Mouse (Mus musculus) megakaryocyte progenitor cell, adult 5-6 weeks (primary cell): ENCODE results near the gene Hivep3. TPM values are rescaled to one million over a fixed set of nuclear protein-coding genes. Genes with fewer than 3 reads are reported as not detected.

Experiments used
- ATAC-seq: replicated peaks from 2 replicates; pipeline ENCODE4 v1.8.0; 2016; ENCODE audit warnings: mild to moderate bottlenecking, moderate TSS enrichment, inconsistent platforms; ENCODE audit not compliant: poor library complexity
- total RNA-seq, 2 experiments: library from RNA; stranded (forward) in 1 of 2; stranded (reverse) in 1 of 2; fragments of 157-497, 149-512 nt in 1 of 2; fragments of 200-1000 nt in 1 of 2; gene quantifications; 2 replicates each; pipeline versions ENCODE4 v1.2.3 to v1.2.4; 2015 to 2017

The Hivep3 gene
- total RNA-seq, 2 experiments from 2014 or later = 0.83 to 7.2 TPM

DNA sequence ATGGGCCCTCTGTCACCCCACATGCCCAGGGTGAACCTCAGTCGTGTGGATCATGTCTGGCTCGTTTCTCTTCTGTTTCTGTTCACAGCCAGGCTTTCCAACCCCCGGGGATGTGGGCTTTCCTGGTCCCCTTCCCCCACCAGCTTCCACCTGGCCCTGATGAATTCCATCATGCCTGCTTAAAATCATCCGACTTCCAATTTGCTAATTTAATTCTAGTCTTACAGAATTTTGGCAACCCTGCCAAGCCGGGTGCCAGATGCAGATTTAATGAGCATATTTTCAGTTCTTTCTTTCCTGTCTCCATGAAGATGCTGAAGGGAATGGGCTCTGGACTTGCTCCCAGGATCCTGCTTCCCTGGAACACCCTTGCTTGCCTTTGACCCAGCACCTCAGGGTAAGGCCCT is 311.6 kb downstream of the Hivep3 start:
- ATAC-seq = no peak

DNA sequence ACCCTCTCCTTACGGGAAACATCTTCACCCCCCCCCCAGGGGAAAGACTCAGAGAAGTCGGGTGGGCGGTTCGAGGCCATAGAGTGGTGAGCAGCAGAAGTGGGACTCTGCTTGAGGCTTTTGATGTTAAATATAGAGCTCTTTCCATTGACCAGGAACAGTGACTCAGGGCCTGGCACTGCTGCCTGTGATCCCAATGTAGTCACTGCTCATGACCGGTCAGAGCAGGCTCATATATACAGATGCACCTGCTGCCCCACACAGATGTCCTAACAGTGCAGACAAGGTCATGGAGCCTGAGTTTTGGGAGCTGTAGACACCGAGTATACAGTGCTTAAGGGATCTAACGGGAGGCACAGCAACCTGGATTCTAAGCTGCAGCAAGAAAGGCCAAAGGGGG is 312.3 kb downstream of the Hivep3 start:
- ATAC-seq = no peak

DNA sequence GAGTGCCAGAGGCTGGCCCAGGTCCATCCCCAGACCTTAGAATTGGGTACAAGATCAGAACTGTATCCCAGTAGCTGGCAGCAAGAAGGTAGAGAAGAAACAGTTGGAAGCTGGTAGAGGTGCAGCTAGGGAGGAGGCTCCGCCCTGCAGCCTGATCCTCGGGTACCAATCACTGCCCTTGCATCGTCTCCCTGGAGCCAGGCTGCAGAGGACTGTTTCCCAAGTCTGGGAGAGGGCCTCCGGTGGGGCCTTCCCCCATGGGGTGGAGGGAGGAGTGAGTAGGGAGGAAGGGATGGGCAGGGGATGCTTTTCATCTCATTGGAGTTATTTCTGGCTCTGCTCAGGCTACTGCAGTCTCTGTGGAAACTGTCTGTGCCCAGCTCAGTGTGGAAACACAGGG is 313.5 kb downstream of the Hivep3 start:
- ATAC-seq = no peak

DNA sequence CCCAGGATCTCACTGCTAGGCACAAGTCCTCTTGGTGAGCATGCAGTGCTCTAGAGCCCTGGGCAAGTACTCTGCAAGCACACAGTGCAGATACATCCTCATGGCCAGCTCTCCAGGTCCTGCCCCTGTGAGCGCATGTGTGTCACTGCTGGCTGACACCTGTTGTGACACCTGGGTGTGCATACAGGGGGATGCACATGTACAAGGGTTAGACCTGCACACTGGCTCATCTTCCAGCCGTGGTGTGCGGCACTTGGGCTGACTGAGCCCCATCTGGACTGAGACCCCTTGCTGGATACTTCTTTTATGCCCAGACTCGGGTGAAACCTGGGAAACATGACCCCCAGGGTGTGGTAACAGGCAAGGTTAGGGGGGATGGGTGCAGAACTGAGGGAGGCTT is 314.7 kb downstream of the Hivep3 start:
- no peak for ATAC-seq

DNA sequence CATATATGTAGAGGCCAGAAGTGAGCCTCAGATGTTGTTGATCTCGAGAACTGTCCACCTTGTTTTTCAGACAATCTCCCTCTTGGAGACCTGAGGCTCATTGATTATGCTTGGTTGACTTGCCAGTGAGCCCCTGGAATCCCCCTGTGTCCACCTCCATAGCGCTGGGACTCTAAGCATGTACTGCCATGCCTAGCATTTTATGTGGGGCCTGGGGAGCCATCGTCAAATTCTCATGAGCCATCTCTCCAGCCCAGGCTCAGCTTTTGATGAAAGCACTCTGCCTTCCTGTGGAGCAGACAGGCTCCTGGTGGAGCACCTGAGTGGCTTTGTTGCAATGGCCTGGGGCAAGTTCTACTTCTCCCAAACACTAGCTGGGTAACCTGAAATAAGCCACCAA is 316.3 kb downstream of the Hivep3 start:
- ATAC-seq = no peak

DNA sequence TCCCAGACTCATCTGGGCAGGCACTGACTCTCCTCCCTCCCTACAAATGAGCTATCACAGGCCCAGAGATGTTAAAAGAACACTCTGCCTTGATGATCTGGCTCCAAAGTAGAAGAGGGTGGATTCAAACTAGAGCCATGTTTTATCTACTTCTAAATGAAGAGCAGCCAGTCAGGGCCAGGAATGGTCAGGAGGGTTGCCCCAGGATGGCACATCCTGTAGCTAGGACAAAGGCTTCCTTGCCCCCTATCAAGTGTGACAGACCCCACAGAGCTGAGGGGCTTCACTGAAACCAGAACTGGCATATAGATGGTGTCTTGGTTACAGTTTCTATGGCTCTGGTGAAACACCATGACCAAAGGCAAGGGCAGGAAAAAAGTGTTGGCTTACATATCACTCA is 318.9 kb downstream of the Hivep3 start:
- ATAC-seq = no peak

DNA sequence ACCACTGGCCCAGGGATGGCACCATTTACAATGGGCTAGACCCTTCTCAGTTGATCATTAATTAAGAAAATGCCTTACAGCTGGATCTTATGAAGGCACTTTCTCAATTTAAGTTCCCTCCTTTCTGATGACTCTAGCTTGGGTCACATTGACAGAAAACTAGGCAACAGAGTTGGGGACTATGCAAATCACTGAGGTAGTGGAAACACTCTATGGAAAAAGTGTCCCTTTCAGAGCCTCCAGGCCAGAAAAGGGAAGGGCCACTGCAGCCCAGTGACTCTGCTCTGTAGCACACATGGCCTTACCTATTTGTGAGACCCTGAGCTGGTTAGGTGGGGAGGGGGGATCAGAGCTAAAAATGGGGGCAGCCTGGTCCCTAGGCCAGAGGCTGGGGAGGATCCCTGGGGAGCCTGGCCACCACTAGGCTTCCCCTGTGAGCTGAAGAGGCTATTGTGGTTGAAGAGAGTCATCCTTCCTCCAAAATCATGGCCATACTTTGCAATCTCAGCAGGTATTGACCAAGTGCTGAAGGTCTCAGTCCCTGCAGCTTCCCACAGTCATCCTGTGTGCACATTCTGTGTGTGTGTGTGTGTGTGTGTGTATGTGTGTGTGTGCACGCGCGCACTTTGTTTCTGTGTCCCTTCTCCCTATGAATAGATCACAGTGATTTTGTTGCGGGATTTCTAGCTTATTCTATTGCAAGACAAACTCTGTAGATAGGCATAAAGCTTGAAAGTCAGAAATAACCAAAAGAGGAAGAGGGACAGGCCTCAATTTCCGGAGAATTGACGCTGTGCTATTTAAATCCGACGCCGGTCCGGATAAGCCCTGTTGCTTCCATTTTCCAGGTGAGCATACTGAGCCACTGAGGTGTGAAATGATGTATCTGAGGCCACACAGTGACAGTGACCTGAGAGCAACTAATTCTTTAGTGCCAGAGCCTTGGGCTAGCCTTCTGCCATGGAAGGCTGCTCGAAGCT is 319.7 kb downstream of the Hivep3 start:
- peak; percentile 48 for ATAC-seq

DNA sequence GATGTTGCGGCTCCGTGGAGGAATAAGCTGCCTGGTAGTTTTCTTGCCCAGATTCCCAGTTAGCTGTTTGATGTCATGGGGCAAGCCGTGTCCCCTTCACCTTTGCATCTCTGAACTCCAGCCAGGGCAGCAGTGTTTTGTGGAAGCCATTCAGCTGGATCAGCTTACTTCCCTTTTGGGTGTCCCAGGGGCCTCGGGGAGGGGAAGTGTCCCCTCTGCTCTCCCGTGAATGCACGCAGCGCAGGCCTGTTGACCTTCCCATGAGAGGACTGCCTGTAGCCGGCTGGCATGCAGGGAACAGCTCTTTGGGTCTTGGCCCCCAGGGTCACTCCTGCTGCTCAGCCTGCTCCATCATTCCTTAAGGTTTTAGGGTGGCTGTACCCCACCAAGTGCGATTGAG is 320.6 kb downstream of the Hivep3 start:
- peak; percentile 67 for ATAC-seq

DNA sequence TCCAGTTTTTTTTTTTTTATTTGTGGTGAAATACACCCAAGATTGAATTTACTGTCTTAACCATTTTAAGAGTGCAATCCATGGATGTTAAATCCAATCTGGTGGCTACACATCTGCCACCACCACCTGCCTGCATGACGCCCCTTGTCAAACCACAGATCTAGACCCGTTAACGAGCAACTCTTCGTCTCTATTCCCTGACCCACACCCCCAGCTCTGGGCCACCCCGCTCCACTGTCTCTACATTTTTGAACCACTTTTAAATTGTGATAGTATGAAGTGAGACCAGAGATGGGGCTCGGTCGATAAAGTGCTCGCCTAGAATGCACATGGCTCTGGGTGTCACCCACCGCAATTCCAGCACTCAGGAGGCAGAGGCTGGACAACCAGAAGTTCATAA is 322.9 kb downstream of the Hivep3 start:
- ATAC-seq = no peak

DNA sequence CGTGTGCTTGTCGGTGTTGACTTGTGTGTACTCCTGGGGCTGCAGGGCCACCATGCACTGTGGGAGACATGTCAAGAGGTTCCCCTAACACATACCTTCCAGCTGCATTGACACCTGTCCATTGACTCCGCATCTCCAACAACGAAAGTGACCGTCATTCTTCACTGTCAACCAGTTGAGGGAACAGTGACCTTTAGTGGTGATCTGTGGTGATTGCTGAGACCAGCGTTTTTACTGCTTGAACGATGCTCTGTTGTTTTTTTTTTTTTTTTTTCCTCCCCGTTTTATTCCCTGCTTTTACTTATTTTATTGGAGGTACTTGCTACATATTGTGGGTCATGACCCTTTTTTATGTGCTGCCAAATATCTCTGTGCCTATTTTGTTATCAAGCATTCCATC is 323.9 kb downstream of the Hivep3 start:
- ATAC-seq = no peak

DNA sequence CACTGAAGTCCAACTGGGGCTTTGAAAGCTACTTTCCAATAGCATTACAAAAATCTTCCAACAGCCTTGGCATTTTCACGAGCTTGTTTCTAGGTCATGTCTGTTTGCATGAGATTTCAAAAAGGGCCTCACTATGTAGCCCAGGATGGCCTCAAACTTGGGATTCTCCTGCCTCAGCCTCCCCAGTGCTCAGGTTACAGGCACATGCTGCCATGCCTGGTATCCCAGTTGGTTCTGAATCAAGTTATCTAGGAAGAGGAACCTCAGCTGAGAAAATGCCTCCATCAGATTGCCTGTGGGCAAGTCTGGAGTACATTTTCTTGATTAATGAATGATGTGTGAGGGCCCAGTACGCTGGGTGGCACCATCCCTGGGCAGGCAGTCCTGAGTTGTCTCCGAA is 324.6 kb downstream of the Hivep3 start:
- ATAC-seq = no peak

DNA sequence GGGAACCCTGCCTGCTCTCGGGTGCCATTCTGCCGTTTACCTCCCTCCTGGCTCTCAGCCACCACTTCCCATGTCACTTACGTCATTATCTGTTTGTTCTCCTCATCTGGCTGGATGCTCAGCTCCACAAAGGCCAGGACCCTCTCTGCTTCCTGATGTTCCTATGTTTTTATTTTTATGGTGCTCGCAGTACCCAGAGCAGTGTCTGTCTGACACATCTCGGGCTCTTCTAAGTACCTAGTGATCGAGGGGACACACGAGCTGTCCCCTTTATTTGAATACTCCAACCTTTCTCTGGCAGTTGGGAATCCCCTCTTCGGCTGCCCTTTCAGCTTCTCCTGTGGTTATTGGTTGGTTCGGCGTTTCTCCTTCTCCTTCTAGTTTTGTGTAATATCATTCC is 325.2 kb downstream of the Hivep3 start:
- no peak for ATAC-seq

DNA sequence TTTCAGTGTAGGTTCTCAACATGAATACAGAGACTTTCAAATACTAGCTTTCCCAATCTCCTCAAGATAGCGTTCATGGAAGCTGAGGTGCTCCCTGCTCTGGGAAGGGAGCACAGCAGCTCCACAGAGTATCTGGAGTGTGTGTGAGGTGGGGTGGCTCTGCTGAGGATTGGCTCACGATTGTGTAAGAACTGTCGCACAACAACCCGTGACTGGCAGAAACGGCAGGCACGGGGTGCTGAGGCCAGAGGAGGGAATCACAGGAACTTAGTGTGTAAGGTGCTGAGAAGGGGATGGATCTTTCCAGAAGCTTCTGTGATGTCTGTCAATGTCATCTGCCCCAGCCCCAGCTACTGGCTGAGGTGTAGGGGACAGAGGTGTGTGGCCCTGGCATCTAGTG is 328.1 kb downstream of the Hivep3 start:
- peak; percentile 66 for ATAC-seq

DNA sequence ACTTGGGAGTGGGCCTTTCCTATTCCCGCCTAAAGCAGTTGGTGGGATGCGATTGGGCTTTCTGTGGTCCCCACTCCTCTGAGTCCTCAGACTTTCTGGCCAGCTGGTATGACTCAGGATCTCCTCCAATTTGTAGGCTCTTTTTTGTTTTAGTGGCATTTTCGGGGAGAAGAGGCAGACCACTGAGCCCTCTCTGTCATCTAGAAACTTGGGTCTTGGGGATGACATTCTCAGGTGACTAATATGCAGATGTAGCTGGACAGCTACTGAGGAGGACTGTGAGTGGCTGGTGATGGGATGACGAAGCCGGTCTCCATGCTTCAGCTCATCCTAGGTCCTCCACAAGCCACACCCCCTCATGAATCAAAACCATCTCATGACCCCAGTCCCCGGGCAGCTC is 328.6 kb downstream of the Hivep3 start:
- no peak for ATAC-seq

DNA sequence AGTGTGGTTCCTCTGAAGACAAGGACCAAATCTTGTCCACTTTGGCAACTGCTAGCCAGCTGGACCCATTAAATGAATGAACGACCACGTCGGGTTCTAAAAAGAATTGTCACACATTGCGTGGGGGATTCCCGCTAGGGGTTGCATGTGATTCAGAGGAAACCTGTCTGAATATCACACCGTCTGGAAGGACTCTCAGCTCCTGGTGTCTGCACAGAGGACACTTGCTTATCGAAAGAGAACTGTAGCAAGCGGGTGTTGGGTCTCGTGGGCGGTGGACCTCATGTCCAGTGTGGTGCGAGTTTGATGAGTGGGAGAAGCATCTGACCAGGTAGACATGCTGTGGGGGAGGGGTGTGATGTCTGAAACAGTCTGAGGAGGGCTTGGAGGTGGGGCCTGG is 329.2 kb downstream of the Hivep3 start:
- no peak for ATAC-seq

DNA sequence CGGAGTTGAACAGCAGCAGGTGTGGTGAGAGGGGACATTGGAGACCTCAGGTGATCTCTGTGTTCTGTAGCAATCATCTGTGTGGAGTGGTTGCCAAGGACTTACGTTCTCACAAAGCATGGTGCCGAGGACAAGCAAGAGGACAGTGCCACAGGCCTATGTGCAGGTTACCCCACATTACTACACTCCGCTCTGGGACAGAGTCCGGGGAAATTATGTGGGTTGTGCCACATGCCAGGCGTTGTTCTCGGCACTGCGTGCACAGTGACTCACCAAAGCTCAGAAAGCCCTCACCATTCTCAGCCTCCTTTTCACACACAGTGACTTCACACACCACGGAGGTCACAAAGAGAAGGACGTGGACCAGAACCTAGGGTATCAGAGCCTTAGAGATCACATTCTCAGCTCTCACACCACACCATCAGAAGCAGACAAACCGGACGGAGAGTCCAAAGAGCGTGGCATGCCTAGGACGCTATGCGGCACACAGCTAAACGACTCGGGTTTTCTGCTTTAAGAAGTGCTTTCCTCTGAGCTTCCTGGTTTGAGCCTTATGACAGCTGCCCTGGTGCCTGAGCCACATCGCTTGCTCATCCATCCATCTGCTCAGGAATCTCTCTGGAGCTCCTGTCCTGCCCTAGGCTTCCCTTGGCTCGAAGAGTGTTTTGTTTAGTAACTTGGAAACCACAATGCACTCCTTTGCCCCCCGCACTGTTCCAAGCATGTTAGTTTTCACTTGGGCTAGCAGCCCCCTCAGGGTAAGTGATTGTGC is 330.0 kb downstream of the Hivep3 start:
- no peak for ATAC-seq

DNA sequence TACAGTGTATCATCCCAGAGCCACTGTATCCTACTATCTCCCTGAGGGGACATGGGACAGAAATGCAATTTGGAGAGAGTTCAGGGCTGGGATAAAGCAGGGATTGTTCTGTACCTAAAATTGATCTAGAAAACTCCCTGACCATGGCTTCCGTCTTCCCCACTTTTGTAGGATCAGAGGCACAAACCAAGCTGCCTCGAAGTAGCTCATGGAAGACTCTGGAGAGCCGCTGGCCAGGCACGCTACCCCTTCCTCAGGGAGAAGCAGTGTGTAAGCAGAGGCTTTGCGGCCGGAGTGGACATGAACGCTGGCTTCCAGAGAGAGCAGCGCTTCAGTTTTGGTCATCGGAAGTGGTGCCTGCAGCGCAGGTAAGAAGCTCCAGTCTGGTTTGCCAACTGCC is 331.1 kb downstream of the Hivep3 start, which contains the start of gene AL607142.1:
AL607142.1 (plus strand) TSS at position 301 of the 400 bp plus-strand sequence.
- ATAC-seq = no peak

DNA sequence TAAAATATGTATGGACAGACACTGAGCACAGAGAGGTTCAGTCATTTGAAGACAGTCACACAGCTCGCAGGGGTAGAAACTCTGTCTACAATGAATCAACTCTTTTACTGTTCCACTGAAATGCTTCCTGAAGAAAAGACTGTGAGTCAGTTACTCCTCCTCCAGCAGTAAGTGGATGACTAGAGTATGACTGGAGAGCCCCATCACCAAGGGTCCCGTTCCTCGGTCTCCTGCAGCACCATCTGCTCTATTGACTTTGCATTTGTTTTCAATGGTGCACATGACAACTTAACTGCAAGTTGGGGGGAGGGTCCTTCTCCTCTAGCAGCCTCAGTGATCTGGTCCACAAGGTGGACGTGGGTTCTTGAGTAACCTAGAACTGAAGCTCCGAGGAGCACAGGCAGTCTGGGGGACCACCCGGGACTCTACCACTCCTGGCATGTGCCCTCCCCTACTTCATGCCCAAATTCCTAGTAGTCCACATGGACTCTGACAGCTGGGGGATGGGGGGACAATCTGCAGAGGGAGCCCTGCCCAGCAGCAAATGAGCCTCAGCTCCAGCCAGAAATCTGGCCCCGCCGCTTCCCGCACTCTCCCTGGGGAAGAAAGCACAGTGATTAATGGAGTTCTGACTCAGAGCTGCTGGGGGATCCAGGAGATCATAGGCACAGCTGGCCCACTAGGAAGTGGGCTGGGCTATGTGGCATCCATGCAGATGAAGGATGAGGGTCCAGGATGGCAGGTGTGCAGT is 333.4 kb downstream of the Hivep3 start:
- no peak for ATAC-seq

DNA sequence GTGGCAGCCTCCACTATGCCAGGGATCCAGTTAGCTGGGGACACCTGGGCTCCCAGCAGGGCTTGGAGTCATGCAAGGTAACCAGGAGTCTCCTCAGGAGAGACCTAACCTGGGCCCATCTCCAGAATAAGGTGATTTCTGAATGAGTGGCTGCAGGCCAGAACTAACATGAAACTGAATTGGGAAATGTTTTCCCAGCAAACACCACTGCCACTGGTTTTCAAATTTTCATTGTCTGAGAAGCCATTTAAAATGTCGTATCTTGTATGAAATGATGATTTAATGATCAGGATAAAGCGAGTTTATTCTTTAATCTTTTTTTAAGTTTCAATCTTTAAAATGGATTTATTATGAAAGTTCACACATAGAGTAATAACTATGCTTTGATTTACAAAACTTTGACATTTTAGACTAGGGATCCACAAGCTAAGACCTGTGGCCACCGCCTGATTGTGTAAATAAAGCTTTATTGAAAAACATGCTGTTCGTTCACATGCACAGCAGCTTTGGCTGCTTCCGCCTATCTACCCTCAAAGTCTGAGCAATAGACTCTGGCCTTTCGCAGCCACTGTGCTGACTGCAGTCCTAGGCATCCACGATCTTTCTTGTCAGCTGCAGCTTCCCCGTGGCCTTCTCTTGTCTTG is 334.1 kb downstream of the Hivep3 start:
- ATAC-seq = no peak

DNA sequence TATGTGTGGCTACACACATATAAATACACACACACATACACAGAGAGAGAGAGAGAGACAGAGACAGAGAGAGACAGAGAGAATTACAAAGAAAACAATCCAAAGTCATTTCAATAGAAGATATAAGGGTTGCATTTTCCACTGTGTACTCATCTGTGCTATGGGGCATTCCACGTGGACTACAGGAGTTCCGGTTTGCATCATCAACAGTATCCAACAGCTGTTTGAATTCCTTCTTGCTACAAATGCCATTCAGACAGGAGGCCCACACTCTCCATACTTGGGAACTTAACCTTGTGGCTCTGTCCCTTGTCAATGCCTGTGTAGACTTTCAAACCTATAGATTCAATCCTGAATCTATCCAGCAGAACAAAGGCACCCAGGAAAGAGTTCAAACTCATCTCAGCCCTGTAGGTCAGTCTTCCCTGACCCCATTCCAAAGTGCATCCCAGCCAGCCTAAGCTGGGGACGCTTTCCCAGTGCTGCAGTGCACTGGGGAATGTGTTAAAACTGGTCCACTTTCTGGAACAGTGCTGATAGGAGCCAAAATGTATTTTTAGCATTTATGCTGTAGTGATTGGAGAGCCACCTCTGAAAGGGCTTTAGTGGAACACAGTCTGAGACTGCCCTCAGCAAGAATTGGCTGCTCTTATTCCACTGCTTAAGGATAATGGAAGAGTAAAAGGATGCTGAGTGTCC is 335.4 kb downstream of the Hivep3 start:
- no peak for ATAC-seq
